Mouse (Mus musculus): ENCODE measurements around the gene Mrpl58.

DNA sequence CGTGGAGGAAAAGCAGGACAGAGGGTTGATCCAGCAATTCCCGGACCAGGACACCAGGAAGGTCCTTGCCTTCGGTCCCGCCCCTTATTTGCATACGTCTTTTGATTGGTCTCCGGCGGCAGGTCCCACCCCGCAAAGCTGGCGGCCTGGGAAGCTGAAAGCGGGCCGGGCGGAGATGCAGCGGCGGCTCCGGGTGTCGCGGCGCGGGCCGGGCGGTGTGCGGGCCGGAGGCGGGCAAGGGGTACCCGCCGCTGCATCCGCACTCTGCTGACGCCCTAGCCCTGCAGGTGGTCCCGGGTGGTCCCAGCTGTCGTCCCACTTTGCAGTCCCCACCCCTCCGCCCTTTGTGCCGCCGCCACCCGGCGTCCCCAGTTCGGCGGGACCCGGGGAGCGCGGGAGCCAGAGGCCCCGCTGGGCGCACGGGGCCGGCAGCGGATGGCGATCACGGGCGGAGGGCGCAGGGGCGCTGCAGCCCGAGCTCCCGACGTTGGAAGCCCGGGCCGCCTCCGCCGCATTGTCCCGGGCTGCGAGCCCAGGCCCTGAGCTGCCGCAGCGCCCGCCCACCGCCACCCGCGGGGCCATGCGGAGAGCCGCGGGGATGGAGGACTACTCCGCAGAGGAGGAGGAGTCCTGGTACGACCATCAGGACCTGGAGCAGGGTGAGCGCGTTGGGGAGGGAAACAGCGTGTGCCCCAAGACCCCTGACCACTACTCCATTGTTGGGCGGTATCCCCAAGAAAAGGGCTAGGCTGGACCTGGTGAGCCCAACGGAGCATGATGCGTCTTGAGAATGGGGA lies 21.6 kb upstream of the Mrpl58 start, which contains the start of gene Cdr2l:
- TF ChIP-seq GATA1 (IDR thresholded peaks at IDR 0.05; ENCODE audit: low read length) (no peak), TAL1 (IDR thresholded peaks at IDR 0.05; ENCODE audit: low read length) (no peak)

Measured in erythroblast, embryonic 14.5 days (primary cell).